Mouse (Mus musculus) lung, postnatal 36 days (tissue): ENCODE data around the gene Mtf1.
A peak's percentile ranks its signal among the peaks of the same experiment; 100 is the strongest.

Experiments used
- DNase-seq: peaks from one replicate; pipeline ENCODE4 v3.0.0; 2022; ENCODE audit warnings: mixed read lengths

Gene Mtf1

GRCm38 (mm10) chr4:124802309-124803260, 681 bp downstream of the Mtf1 start:
- DNase-seq: peak; percentile 97

- DNase-seq: no peak
These were observed 1.5 kb downstream of the Mtf1 start for GRCm38 (mm10) chr4:124803406-124803805.

GRCm38 (mm10) chr4:124808511-124808910, 6.6 kb downstream of the Mtf1 start:
- DNase-seq: peak; percentile 7

GRCm38 (mm10) chr4:124809136-124809883, 7.4 kb downstream of the Mtf1 start:
- DNase-seq: peak; percentile 4

- DNase-seq: no peak
These were observed 8.2 kb downstream of the Mtf1 start for GRCm38 (mm10) chr4:124810056-124810455.

GRCm38 (mm10) chr4:124811347-124811975, 9.6 kb downstream of the Mtf1 start:
- DNase-seq: no peak

- DNase-seq: no peak
These were observed 14.0 kb downstream of the Mtf1 start for GRCm38 (mm10) chr4:124815901-124816300.

GRCm38 (mm10) chr4:124817803-124818202, 15.9 kb downstream of the Mtf1 start:
- DNase-seq: peak; percentile 71

- no peak for DNase-seq
These were observed 16.9 kb downstream of the Mtf1 start for GRCm38 (mm10) chr4:124818832-124819231.

GRCm38 (mm10) chr4:124824967-124825366, 23.1 kb downstream of the Mtf1 start:
- no peak for DNase-seq

- DNase-seq: no peak
These were observed 23.6 kb downstream of the Mtf1 start for GRCm38 (mm10) chr4:124825371-124825965.

- no peak for DNase-seq
These were observed 27.8 kb downstream of the Mtf1 start for GRCm38 (mm10) chr4:124829671-124830070.

- DNase-seq: no peak
These were observed 30.9 kb downstream of the Mtf1 start for GRCm38 (mm10) chr4:124832796-124833195.

- no peak for DNase-seq
These were observed 36.3 kb downstream of the Mtf1 start for GRCm38 (mm10) chr4:124838035-124838700.

GRCm38 (mm10) chr4:124840998-124841397, 39.1 kb downstream of the Mtf1 start:
- DNase-seq: no peak

GRCm38 (mm10) chr4:124843493-124843892, 41.6 kb downstream of the Mtf1 start:
- peak; percentile 37 for DNase-seq

GRCm38 (mm10) chr4:124847573-124847972, 45.7 kb downstream of the Mtf1 start:
- peak; percentile 89 for DNase-seq

- peak; percentile 59 for DNase-seq
These were observed 47.8 kb downstream of the Mtf1 start for GRCm38 (mm10) chr4:124849631-124850260.

GRCm38 (mm10) chr4:124850261-124850913, 48.5 kb downstream of the Mtf1 start, which contains the start of gene Yrdc:
Yrdc (plus strand) TSS chr4:124850679.
- peak; percentile 95 for DNase-seq

GRCm38 (mm10) chr4:124850933-124851658, 49.2 kb downstream of the Mtf1 start, which contains the start of gene 1110065P20Rik:
1110065P20Rik (minus strand) TSS chr4:124851196.
- peak; percentile 86 for DNase-seq
